Mouse (Mus musculus): Measurements from ENCODE around the gene Clca3a1.

GRCm38 (mm10) chr3:144711607-144712206 lies 49.1 kb downstream of the Clca3a1 start:
- TF ChIP-seq CTCF (IDR thresholded peaks at IDR 0.05) (no peak), POLR2A (IDR thresholded peaks at IDR 0.05; ENCODE audit: insufficient read depth, low read depth, low read length) (no peak)
